Mouse (Mus musculus) embryo, embryonic 11.5 days (tissue): ENCODE results near the gene Ccdc114.

ENCODE experiments used
- DNase-seq: peaks from one replicate; pipeline ENCODE4 v3.0.0-alpha.2; 2012; ENCODE audit warnings: low read depth, low spot score

The Ccdc114 gene

DNA sequence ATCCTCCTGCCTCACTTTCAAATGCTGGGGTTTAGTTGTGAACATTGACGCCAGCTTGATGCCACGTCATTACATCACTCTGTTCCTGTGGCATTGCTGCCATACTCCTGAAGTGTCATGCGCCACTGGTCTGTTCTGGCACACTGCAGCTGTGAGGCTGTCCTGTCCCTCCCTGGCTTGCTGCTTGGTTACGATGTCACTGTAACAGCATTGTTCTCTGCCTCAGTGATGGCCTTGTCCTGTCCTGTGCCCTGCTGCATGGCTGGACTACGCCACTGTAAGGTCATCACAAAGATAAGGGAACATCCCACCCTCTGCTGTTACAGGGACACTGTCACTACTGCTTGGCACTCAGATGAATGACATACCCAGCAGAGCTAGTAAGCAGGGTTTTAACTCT, 57.7 kb downstream of the Ccdc114 start:
- no peak for DNase-seq

GRCm38 (mm10) chr7:45986893-45987292, 63.0 kb downstream of the Ccdc114 start:
- no peak for DNase-seq

DNA sequence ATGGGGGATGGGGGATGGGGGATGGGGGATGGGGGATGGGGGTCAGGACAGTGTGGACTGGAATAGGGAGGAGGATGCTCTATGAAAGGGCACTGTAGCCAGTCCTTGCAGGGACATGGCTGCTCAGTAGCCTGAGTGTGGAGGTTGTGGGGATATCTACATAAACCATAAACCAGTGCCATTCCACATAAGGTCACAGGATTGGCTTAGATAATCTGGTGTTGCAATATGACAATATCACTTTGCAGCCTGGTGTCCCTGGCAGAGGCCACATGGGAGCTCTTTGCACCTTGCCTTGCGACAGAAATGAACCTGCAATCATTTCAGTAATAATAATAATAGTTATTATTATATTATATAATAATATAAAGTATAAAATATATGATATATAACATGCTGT, 64.5 kb downstream of the Ccdc114 start:
- no peak for DNase-seq

DNA sequence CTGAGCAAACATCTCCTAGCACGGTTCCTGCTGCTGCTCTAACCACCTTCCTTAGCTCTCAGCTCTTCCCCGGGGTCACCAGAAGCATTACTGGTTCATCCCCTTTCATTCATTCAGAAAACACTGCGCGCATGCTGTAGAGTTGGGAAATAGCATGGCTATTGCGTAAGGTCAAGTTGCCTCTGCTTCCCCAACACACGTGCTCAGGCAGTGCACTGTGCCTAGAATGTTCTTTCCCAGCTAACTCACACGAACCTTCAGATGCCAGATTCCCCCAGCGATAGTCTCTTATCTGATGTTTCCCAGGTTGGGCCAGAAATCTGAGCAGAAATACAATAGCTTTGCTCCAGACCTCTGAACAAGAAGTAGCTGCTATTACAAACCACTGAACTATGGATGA, 68.6 kb downstream of the Ccdc114 start:
- no peak for DNase-seq
